Mouse (Mus musculus) C2C12 (cell line): ENCODE measurements around the gene Mapk8.

ENCODE experiments used
- CEBPB ChIP-seq: IDR thresholded peaks from one replicate; pipeline ENCODE4 v1.6.1; 2011; ENCODE audit warnings: low read depth, mild to moderate bottlenecking, control low read depth, moderate library complexity
- CTCF ChIP-seq: IDR thresholded peaks from one replicate; pipeline ENCODE4 v1.5.1; 2011; ENCODE audit not compliant: control insufficient read depth, insufficient read depth, insufficient read length
- FOSL1 ChIP-seq: IDR thresholded peaks from one replicate; pipeline ENCODE4 v1.8.0; 2011; ENCODE audit warnings: mild to moderate bottlenecking, low read length; ENCODE audit not compliant: poor library complexity, insufficient read depth, severe bottlenecking
- MAX ChIP-seq: IDR thresholded peaks from one replicate; pipeline ENCODE4 v1.6.1; 2011; ENCODE audit warnings: mild to moderate bottlenecking, control low read depth

GRCm38 (mm10) chr14:33471331-33471730 is 24.4 kb upstream of the Mapk8 start, which contains the start of gene Frmpd2:
- TF ChIP-seq CTCF (no peak), MAX (no peak), CEBPB (no peak), FOSL1 (no peak)
